Comparison of ENCODE assay signal across 9 mouse cellular contexts in the genomic region with DNA sequence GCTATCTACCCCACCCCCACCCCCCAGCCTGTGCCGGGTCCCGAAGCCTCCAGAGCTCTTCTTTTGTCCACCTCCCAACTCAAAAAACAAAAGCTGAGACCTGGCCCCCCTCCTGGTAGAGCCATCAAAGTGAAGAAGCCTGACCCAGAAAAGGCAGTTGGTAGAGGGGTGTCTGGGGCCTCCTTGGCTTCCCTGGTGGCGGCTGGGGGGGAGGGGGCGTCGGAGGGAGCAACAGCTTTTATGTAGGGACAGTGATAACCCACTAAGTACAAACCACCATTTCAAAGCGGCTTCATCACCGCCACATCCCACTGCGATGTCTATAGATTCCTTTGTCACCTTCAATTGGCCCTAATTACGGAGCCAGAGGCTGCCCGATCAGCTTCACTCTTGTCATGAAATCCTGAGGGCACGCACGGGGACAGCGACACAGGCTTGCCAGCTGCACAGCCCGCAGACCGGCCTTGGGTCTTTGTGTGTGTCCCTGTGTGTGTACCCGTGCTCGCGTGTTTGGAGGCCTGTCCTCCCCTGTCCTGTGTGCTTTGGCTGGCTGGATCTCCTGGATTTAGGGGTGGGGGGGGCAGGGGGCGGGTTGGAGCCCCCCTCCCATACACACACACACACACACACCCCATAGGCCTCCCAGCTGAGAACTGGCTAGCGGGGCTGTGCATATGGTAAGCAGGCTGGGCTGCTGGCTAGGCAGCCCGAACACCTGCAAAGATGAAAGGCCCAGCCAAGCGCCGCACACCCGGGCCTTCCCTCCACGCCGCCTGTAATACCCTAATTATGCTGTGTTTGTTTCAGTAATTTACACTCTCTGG.
A peak's percentile ranks its signal among the peaks of the same experiment; 100 is the strongest.
DNase-seq lines count a peak whose midpoint lies in the region; ATAC-seq lines count a peak whose summit lies in the region.
"Had no signal": no experiment of that assay in that cellular context is flagged by ENCODE, and none has a peak within 500 bp of the region (broad histone marks: within the 10 kb centered on the region; RNA-seq: fewer than 3 reads in every experiment).

No protein-coding gene starts in this region.

- 0 out of 2 replicates have a peak overlapping the region, but pooled peaks have one; percentile 29 for H3K27ac ChIP-seq in liver, embryonic 11.5 days (ENCODE audit: low read depth, low read length)
- H3K27ac ChIP-seq in embryonic facial prominence, embryonic 12.5 days, result peak overlapping the region; percentile 31; the same call in 1 of the 2 replicates
- peak overlapping the region; percentile 65 for H3K27ac ChIP-seq in limb, embryonic 11.5 days (replicated peaks; ENCODE audit: low read depth, low read length)
- H3K27ac ChIP-seq: liver, embryonic 15.5 days had no signal

- peaks cover 88% of the 10 kb centered on the region for H3K4me1 ChIP-seq in liver, embryonic 11.5 days (replicated peaks; ENCODE audit: control insufficient read depth, insufficient read depth, low read length)
- H3K4me1 ChIP-seq in embryonic facial prominence, embryonic 12.5 days, result peaks cover 86% of the 10 kb centered on the region
- peaks cover 86% of the 10 kb centered on the region for H3K4me1 ChIP-seq in limb, embryonic 11.5 days (ENCODE audit: control insufficient read depth, insufficient read depth, low read length)

- 47% methylated on average over 26 of the region's 26 CpGs for WGBS in liver, embryonic 11.5 days
- WGBS in embryonic facial prominence, embryonic 12.5 days, result 15% methylated on average over 26 of the region's 26 CpGs
- 5% methylated on average over 26 of the region's 26 CpGs for WGBS in limb, embryonic 11.5 days

- H3K4me3 ChIP-seq in liver, embryonic 11.5 days (ENCODE audit: low read depth, low read length), result no peak overlapping the region
- H3K4me3 ChIP-seq in embryonic facial prominence, embryonic 12.5 days, result no peak overlapping the region
- no peak overlapping the region for H3K4me3 ChIP-seq in limb, embryonic 11.5 days (ENCODE audit: low read depth, low read length)
- H3K4me3 ChIP-seq: liver, embryonic 15.5 days had no signal

- no peak overlapping the region for H3K9ac ChIP-seq in liver, embryonic 11.5 days (ENCODE audit: low read depth, low read length)
- H3K9ac ChIP-seq in embryonic facial prominence, embryonic 12.5 days, result peak overlapping the region; percentile 34; the same call in 1 of the 2 replicates
- H3K9ac ChIP-seq in limb, embryonic 11.5 days (ENCODE audit: low read length), result no peak overlapping the region
- H3K9ac ChIP-seq: liver, embryonic 15.5 days had no signal

- no peaks in the 10 kb centered on the region; the same call in 1 of the 2 replicates for H3K36me3 ChIP-seq in liver, embryonic 11.5 days (ENCODE audit: control insufficient read depth, insufficient read depth, low read length)
- no peaks in the 10 kb centered on the region for H3K36me3 ChIP-seq in embryonic facial prominence, embryonic 12.5 days
- H3K36me3 ChIP-seq in limb, embryonic 11.5 days (ENCODE audit: control insufficient read depth, insufficient read depth, low read length), result no peaks in the 10 kb centered on the region

- H3K9me3 ChIP-seq in liver, embryonic 11.5 days (ENCODE audit: control insufficient read depth, low read length), result no peaks in the 10 kb centered on the region
- no peaks in the 10 kb centered on the region for H3K9me3 ChIP-seq in embryonic facial prominence, embryonic 12.5 days
- no peaks in the 10 kb centered on the region for H3K9me3 ChIP-seq in limb, embryonic 11.5 days (ENCODE audit: control insufficient read depth, low read length)
- H3K9me3 ChIP-seq: liver, embryonic 15.5 days had no signal

- no peak for DNase-seq in liver, embryonic 11.5 days (ENCODE audit: low spot score)
- no peak for DNase-seq in liver
- peak; percentile 71 for DNase-seq in limb, embryonic 11.5 days (ENCODE audit: low spot score)
- peak; percentile 73 for DNase-seq in thymus, postnatal 14 days
- DNase-seq in frontal cortex, postnatal 25 days (ENCODE audit: low spot score in 2 of 2), result no peak
- DNase-seq in right cerebral cortex, adult 2 months (ENCODE audit: low spot score in 2 of 2), result no peak
- DNase-seq in layer of hippocampus, postnatal 14 days (ENCODE audit: low spot score in 2 of 2), result no peak

- H3K4me2 ChIP-seq in liver, embryonic 11.5 days, result no peak overlapping the region
- 0 out of 2 replicates have a peak overlapping the region, but pooled peaks have one; percentile 5 for H3K4me2 ChIP-seq in embryonic facial prominence, embryonic 12.5 days (replicated peaks)
- H3K4me2 ChIP-seq in limb, embryonic 11.5 days (ENCODE audit: low read depth, severe bottlenecking), result peak overlapping the region; percentile 15; the same call in 1 of the 2 replicates
- H3K4me2 ChIP-seq: liver, embryonic 15.5 days had no signal

- ATAC-seq in liver, embryonic 11.5 days (replicated peaks; ENCODE audit: low FRiP score), result no peak
- no peak for ATAC-seq in embryonic facial prominence, embryonic 12.5 days (ENCODE audit: insufficient number of reproducible peaks, insufficient read depth, low FRiP score, low TSS enrichment)
- ATAC-seq in limb, embryonic 11.5 days (ENCODE audit: insufficient number of reproducible peaks, low FRiP score, low TSS enrichment, low read depth), result peak; percentile 5; the same call in 1 of the 2 replicates

- no peaks in the 10 kb centered on the region for H3K27me3 ChIP-seq in liver, embryonic 11.5 days (replicated peaks; ENCODE audit: control insufficient read depth, insufficient read depth, low read length)
- H3K27me3 ChIP-seq in embryonic facial prominence, embryonic 12.5 days, result no peaks in the 10 kb centered on the region
- no peaks in the 10 kb centered on the region for H3K27me3 ChIP-seq in limb, embryonic 11.5 days (ENCODE audit: control insufficient read depth, insufficient read depth, low read length)
- H3K27me3 ChIP-seq: liver, embryonic 15.5 days had no signal

Comparison
In these comparisons a context has a peak if more than half of its experiments do, and no peak if none do; other contexts are left out.
1. DNase-seq: peak in limb, embryonic 11.5 days (single experiment) and thymus, postnatal 14 days (single experiment); none in liver, embryonic 11.5 days (single experiment), liver (single experiment), frontal cortex, postnatal 25 days (0 of 2), right cerebral cortex, adult 2 months (0 of 2) and layer of hippocampus, postnatal 14 days (0 of 2).
2. Peak in every context shown above with its lines, with median percentiles within 50 percentile points of each other: H3K27ac ChIP-seq.